Mouse (Mus musculus): Measurements from ENCODE around the gene Mtx1. TPM values are rescaled to one million over a fixed set of nuclear protein-coding genes. Genes with fewer than 3 reads are reported as not detected.

Gene Mtx1
- total and polyA plus RNA-seq, 2 experiments from 2014 or later, result 99.3 to 247 TPM

- TF ChIP-seq EP300 (IDR thresholded peaks at IDR 0.05; ENCODE audit: low read depth) (no peak), CTCF (IDR thresholded peaks at IDR 0.05; ENCODE audit: low read depth) (no peak)
- Histone ChIP-seq H3K27me3 (ENCODE audit: control insufficient read depth, insufficient read depth, low read length) (no peaks in the 10 kb centered on the region), H3K36me3 (replicated peaks; ENCODE audit: control insufficient read depth, insufficient read depth, low read length) (peaks cover 7% of the 10 kb centered on the region; the same call in 1 of the 2 replicates), H3K9ac (replicated peaks; ENCODE audit: low read depth, low read length) (no peak overlapping the region), H3K4me1 (ENCODE audit: control insufficient read depth, insufficient read depth) (peaks cover 11% of the 10 kb centered on the region), H3K4me3 (ENCODE audit: low read depth, low read length) (no peak overlapping the region), H3K4me2 (ENCODE audit: low read depth, low read length) (no peak overlapping the region), H3K27ac (ENCODE audit: low read depth) (no peak overlapping the region), H3K9me3 (replicated peaks; ENCODE audit: control insufficient read depth, low read length) (no peaks in the 10 kb centered on the region)
- DNase-seq (ENCODE audit: low spot score) (no peak), ATAC-seq (ENCODE audit: insufficient read depth, low read depth) (no peak)
- WGBS, result 50% methylated on average over 3 of the region's 3 CpGs
Measured at GRCm38 (mm10) chr3:89199839-89200238, 27.0 kb downstream of the Mtx1 start.

GRCm38 (mm10) chr3:89195979-89196877 lies 30.7 kb downstream of the Mtx1 start:
- Histone ChIP-seq H3K4me2 (ENCODE audit: low read depth, low read length) (peak overlapping the region; percentile 71), H3K9ac (replicated peaks; ENCODE audit: low read depth, low read length) (peak overlapping the region; percentile 65), H3K27me3 (ENCODE audit: control insufficient read depth, insufficient read depth, low read length) (no peaks in the 10 kb centered on the region), H3K9me3 (replicated peaks; ENCODE audit: control insufficient read depth, low read length) (no peaks in the 10 kb centered on the region), H3K36me3 (replicated peaks; ENCODE audit: control insufficient read depth, insufficient read depth, low read length) (no peaks in the 10 kb centered on the region), H3K27ac (ENCODE audit: low read depth) (peak overlapping the region; percentile 78), H3K4me3 (ENCODE audit: low read depth, low read length) (peak overlapping the region; percentile 57), H3K4me1 (ENCODE audit: control insufficient read depth, insufficient read depth) (peaks cover 6% of the 10 kb centered on the region; the same call in 1 of the 2 replicates)
- 6% methylated on average over 33 of the region's 33 CpGs for WGBS
- TF ChIP-seq EP300 (IDR thresholded peaks at IDR 0.05; ENCODE audit: low read depth) (no peak), CTCF (IDR thresholded peaks at IDR 0.05; ENCODE audit: low read depth) (peak; percentile 51)
- peak; percentile 94 for DNase-seq (ENCODE audit: low spot score)
- peak; percentile 96 for ATAC-seq (ENCODE audit: insufficient read depth, low read depth)

GRCm38 (mm10) chr3:89193853-89194252 lies 33.0 kb downstream of the Mtx1 start:
- no peaks in the 10 kb centered on the region for H3K36me3 ChIP-seq (replicated peaks; ENCODE audit: control insufficient read depth, insufficient read depth, low read length)
- no peak overlapping the region for H3K9ac ChIP-seq (replicated peaks; ENCODE audit: low read depth, low read length)
- H3K27ac ChIP-seq (ENCODE audit: low read depth), result no peak overlapping the region
- peaks cover 6% of the 10 kb centered on the region; the same call in 1 of the 2 replicates for H3K4me1 ChIP-seq (ENCODE audit: control insufficient read depth, insufficient read depth)
- no peak for TF ChIP-seq EP300 (IDR thresholded peaks at IDR 0.05; ENCODE audit: low read depth)
- peak; percentile 40 for TF ChIP-seq CTCF (IDR thresholded peaks at IDR 0.05; ENCODE audit: low read depth)
- DNase-seq (ENCODE audit: low spot score), result no peak
- no peak for ATAC-seq (ENCODE audit: insufficient read depth, low read depth)
- no peaks in the 10 kb centered on the region for H3K9me3 ChIP-seq (replicated peaks; ENCODE audit: control insufficient read depth, low read length)
- 83% methylated on average over 2 of the region's 2 CpGs for WGBS
- no peak overlapping the region for H3K4me2 ChIP-seq (ENCODE audit: low read depth, low read length)
- H3K27me3 ChIP-seq (ENCODE audit: control insufficient read depth, insufficient read depth, low read length), result no peaks in the 10 kb centered on the region
- H3K4me3 ChIP-seq (ENCODE audit: low read depth, low read length), result no peak overlapping the region

- ATAC-seq (ENCODE audit: insufficient read depth, low read depth) (no peak), DNase-seq (ENCODE audit: low spot score) (no peak)
- no peak for TF ChIP-seq EP300 (IDR thresholded peaks at IDR 0.05; ENCODE audit: low read depth)
- TF ChIP-seq CTCF (IDR thresholded peaks at IDR 0.05; ENCODE audit: low read depth), result no peak
- WGBS, result 78% methylated on average over 1 of the region's 1 CpGs
- H3K4me3 ChIP-seq (ENCODE audit: low read depth, low read length), result no peak overlapping the region
- no peaks in the 10 kb centered on the region for H3K9me3 ChIP-seq (replicated peaks; ENCODE audit: control insufficient read depth, low read length)
- no peaks in the 10 kb centered on the region for H3K27me3 ChIP-seq (ENCODE audit: control insufficient read depth, insufficient read depth, low read length)
- no peak overlapping the region for H3K4me2 ChIP-seq (ENCODE audit: low read depth, low read length)
- no peak overlapping the region for H3K27ac ChIP-seq (ENCODE audit: low read depth)
- peaks cover 6% of the 10 kb centered on the region; the same call in 1 of the 2 replicates for H3K4me1 ChIP-seq (ENCODE audit: control insufficient read depth, insufficient read depth)
- no peaks in the 10 kb centered on the region for H3K36me3 ChIP-seq (replicated peaks; ENCODE audit: control insufficient read depth, insufficient read depth, low read length)
- no peak overlapping the region for H3K9ac ChIP-seq (replicated peaks; ENCODE audit: low read depth, low read length)
Measured at GRCm38 (mm10) chr3:89193351-89193750, 33.5 kb downstream of the Mtx1 start.

- no peak for ATAC-seq (ENCODE audit: insufficient read depth, low read depth)
- no peak overlapping the region for H3K9ac ChIP-seq (replicated peaks; ENCODE audit: low read depth, low read length)
- H3K4me2 ChIP-seq (ENCODE audit: low read depth, low read length), result no peak overlapping the region
- 66% methylated on average over 8 of the region's 8 CpGs for WGBS
- no peak for TF ChIP-seq CTCF (IDR thresholded peaks at IDR 0.05; ENCODE audit: low read depth)
- no peak for TF ChIP-seq EP300 (IDR thresholded peaks at IDR 0.05; ENCODE audit: low read depth)
- H3K27me3 ChIP-seq (ENCODE audit: control insufficient read depth, insufficient read depth, low read length), result no peaks in the 10 kb centered on the region
- 0 out of 2 replicates have a peak, but pooled peaks cover under 1% of the 10 kb centered on the region for H3K4me1 ChIP-seq (ENCODE audit: control insufficient read depth, insufficient read depth)
- H3K4me3 ChIP-seq (ENCODE audit: low read depth, low read length), result no peak overlapping the region
- no peaks in the 10 kb centered on the region for H3K36me3 ChIP-seq (replicated peaks; ENCODE audit: control insufficient read depth, insufficient read depth, low read length)
- H3K9me3 ChIP-seq (replicated peaks; ENCODE audit: control insufficient read depth, low read length), result no peaks in the 10 kb centered on the region
- no peak for DNase-seq (ENCODE audit: low spot score)
- H3K27ac ChIP-seq (ENCODE audit: low read depth), result peak overlapping the region; percentile 23; the same call in 1 of the 2 replicates
Measured at GRCm38 (mm10) chr3:89190436-89190835, 36.5 kb downstream of the Mtx1 start.
